Mouse (Mus musculus) forebrain, embryonic 10.5 days (tissue): ENCODE results near the gene Ccdc47. TPM values are rescaled to one million over a fixed set of nuclear protein-coding genes. Genes with fewer than 3 reads are reported as not detected.
A peak's percentile ranks its signal among the peaks of the same experiment; 100 is the strongest.
"Not testable (repeated sequence)": the region's sequence is repeated elsewhere in the genome, so short reads cannot be mapped to it uniquely, and the experiment has no call there.

Experiments used
- DNase-seq: peaks from one replicate; pipeline ENCODE4 v3.0.0-alpha.2; 2017; ENCODE audit warnings: low spot score; ENCODE audit errors: extremely low spot score
- H3K27ac ChIP-seq: fragments of 300-500 bp; sonication (generic); 2 replicates; pipeline ENCODE4 v1.5.1; 2016; ENCODE audit warnings: mild to moderate bottlenecking
- H3K27me3 ChIP-seq: fragments of 300-500 bp; sonication (generic); 2 replicates; pipeline ENCODE4 v1.6.1; 2016; ENCODE audit warnings: mild to moderate bottlenecking; ENCODE audit not compliant: poor library complexity, severe bottlenecking
- H3K36me3 ChIP-seq: fragments of 300-500 bp; sonication (generic); replicated peaks from 2 replicates; pipeline ENCODE4 v1.6.1; 2016; ENCODE audit warnings: mild to moderate bottlenecking, moderate library complexity
- H3K4me1 ChIP-seq: fragments of 300-500 bp; sonication (generic); 2 replicates; pipeline ENCODE4 v1.6.1; 2016
- H3K4me3 ChIP-seq: fragments of 300-500 bp; sonication (generic); 2 replicates; pipeline ENCODE4 v1.5.1; 2016; ENCODE audit warnings: mild to moderate bottlenecking, moderate library complexity
- H3K9me3 ChIP-seq: fragments of 300-500 bp; sonication (generic); 2 replicates; pipeline ENCODE4 v1.6.1; 2016; ENCODE audit warnings: mild to moderate bottlenecking, moderate library complexity
- WGBS: fragments of 180-500 bp; shearing (Covaris S2); methylation state at CpG from one replicate; pipeline ENCODE4 v1.1.7; 2016; 5-methylcytosine and 5-hydroxymethylcytosine counted together
- polyA plus RNA-seq: library from polyadenylated mRNA; unstranded; fragments of >200 nt; fragmentation: Nextera tagmentation; extraction: Ambion mirVana; gene quantifications from 2 replicates; pipeline ENCODE4 v1.2.1, GENCODE M21; 2016

Gene Ccdc47
- polyA plus RNA-seq = 77.3 and 77.4 TPM in 2 replicates

- WGBS = under 1% methylated on average over 46 of the region's 46 CpGs
- no peaks in the 10 kb centered on the region for H3K27me3 ChIP-seq
- H3K4me1 ChIP-seq = peaks cover 27% of the 10 kb centered on the region
- H3K27ac ChIP-seq = peak within 1 kb of the TSS; percentile 94
- H3K36me3 ChIP-seq = peaks cover 31% of the 10 kb centered on the region
- H3K4me3 ChIP-seq = peak within 1 kb of the TSS; percentile 79
- no peaks in the 10 kb centered on the region for H3K9me3 ChIP-seq
- DNase-seq = peak; percentile 97
Measured at GRCm38 (mm10) chr11:106215927-106216729, at the start of gene Ccdc47. Gene Ccdc47 (minus strand): TSS chr11:106216344.

DNA sequence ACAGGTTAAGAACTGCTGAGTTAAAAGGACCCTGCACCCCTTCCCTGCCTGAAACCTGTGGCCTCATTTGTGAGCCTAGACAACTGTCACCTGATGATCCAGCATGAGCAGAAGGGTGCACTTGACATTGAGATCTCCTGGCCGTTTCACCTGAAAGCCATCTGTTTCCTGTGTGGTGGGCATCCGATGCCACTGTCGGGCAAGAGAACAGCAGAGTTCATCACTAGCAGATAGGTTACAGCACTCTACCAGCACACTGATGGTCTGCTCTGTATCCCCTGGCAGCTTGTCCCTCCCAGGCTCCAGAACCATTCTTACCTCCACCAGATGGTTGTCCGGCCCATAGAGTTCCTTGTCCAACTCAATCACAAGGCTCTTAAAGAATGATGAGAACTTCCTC, 49.4 kb upstream of the Ccdc47 start:
- H3K4me1 ChIP-seq = peaks cover 28% of the 10 kb centered on the region
- H3K4me3 ChIP-seq = no peak overlapping the region
- DNase-seq = no peak
- no peaks in the 10 kb centered on the region for H3K9me3 ChIP-seq
- H3K36me3 ChIP-seq = peaks cover 91% of the 10 kb centered on the region
- WGBS = 96% methylated on average over 4 of the region's 4 CpGs
- no peaks in the 10 kb centered on the region for H3K27me3 ChIP-seq
- H3K27ac ChIP-seq = no peak overlapping the region

GRCm38 (mm10) chr11:106264988-106265387, 48.8 kb upstream of the Ccdc47 start:
- WGBS = 97% methylated on average over 15 of the region's 15 CpGs
- Histone ChIP-seq H3K36me3 (peaks cover 93% of the 10 kb centered on the region), H3K4me3 (no peak overlapping the region), H3K27me3 (no peaks in the 10 kb centered on the region), H3K27ac (no peak overlapping the region), H3K9me3 (no peaks in the 10 kb centered on the region), H3K4me1 (peaks cover 22% of the 10 kb centered on the region)
- no peak for DNase-seq

DNA sequence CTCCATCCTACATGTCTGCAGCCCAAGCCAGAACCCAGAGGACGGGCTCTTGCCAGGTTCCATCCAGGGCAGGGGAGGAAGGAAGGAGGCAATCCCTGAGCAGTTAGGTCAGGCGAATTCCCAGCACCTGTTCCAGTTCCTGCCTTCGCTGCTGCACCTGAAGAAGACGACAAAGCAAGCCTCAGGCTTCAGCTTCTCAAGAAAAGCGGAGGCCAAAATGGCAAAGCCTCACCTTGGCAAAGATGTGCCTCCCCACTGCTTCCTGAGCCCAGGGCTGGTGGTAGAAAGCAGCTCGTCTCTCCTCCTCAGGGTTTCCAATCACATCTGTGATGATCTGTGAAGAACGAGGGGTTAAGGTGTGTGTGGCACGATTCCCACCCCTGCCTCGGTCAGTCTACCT, 47.8 kb upstream of the Ccdc47 start:
- no peaks in the 10 kb centered on the region for H3K27me3 ChIP-seq
- 92% methylated on average over 9 of the region's 9 CpGs for WGBS
- H3K9me3 ChIP-seq = no peaks in the 10 kb centered on the region
- H3K36me3 ChIP-seq = peaks cover 100% of the 10 kb centered on the region
- H3K4me3 ChIP-seq = no peak overlapping the region
- peaks cover 18% of the 10 kb centered on the region for H3K4me1 ChIP-seq
- H3K27ac ChIP-seq = no peak overlapping the region
- no peak for DNase-seq

DNA sequence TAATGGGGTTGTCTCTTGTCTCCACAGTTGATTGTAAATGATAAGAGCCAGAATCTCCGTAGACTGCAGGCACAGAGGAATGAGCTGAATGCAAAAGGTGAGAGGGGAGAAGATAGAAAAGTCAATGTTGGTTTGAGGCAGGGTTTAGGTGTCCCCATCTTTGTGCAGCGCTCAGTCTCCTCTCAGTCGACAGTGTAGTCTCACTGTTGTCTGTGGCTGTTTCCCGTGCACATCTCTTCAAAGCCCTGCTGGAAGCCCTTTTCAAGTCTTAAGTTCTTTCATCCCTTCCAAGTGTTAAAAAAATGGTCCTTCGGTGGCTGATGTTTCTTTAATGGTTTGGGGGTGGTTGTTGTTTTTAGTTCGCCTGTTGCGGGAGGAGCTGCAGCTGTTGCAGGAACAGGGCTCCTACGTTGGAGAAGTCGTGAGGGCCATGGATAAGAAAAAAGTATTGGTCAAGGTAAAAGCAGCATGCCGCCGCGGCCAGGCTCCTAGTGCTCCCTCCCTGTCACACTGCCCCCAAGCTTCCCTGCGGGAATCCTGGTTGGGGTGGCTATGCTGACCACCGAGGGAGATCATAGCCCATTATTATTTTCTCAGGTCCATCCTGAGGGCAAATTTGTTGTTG, 44.8 kb upstream of the Ccdc47 start:
- 92% methylated on average over 14 of the region's 14 CpGs for WGBS
- Histone ChIP-seq H3K27me3 (no peaks in the 10 kb centered on the region), H3K9me3 (no peaks in the 10 kb centered on the region), H3K36me3 (peaks cover 92% of the 10 kb centered on the region), H3K4me1 (peaks cover 14% of the 10 kb centered on the region), H3K27ac (no peak overlapping the region), H3K4me3 (no peak overlapping the region)
- DNase-seq = no peak

- Histone ChIP-seq H3K4me1 (peaks cover 24% of the 10 kb centered on the region), H3K27me3 (no peaks in the 10 kb centered on the region), H3K4me3 (peak overlapping the region; percentile 88), H3K27ac (peak overlapping the region; percentile 95), H3K36me3 (peaks cover 80% of the 10 kb centered on the region), H3K9me3 (no peaks in the 10 kb centered on the region)
- 78% methylated on average over 5 of the region's 5 CpGs for whole genome bisulfite sequencing
- no peak for DNase-seq
Measured at GRCm38 (mm10) chr11:106256775-106257174, 40.6 kb upstream of the Ccdc47 start.

DNA sequence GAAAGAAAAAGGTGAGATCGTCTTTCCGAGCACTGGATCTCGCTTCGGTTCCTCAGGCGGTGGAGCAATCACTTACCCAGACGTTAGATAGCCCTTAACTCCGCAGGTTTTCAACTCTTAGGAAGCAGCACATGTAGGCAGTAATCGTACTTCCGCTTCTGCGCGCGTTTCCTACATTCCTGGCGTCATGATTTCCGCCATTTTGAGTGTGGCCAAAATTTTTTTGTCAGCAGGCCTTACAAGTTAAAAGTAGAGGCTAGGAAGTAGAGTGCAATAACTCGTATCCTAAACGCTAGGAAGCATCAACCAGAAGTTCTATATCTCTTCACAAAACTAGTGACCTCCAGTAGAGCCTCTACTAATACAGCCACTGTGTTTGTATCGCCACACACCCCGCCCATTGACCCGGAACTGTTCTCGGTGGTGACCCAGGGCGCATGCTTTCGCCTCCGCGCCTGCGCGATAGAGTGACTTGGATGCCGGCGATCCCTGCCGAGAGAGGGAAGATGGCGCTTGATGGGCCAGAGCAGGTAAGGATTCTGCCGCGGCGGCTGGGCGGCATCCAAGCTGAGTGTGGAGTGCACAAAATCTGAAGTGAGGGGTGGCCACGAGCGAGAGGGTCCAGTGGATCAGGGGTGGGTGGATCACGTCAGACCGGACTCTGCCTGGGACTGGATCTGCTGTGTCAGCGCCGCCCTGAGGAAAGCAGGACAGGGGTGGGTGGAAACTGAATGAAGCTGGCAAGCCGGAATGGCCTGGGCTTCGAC, 39.7 kb upstream of the Ccdc47 start, which contains the start of the genes Ftsj3 and Psmc5:
Gene Ftsj3 (minus strand): TSS at position 395 of the 767 bp plus-strand sequence.
Gene Psmc5 (plus strand): TSS at position 470 of the 767 bp plus-strand sequence.
- peak within 1 kb of the TSS; percentile 88 for H3K4me3 ChIP-seq
- H3K27ac ChIP-seq = peak within 1 kb of the TSS; percentile 95
- under 1% methylated on average over 42 of the region's 42 CpGs for WGBS
- H3K36me3 ChIP-seq = peaks cover 80% of the 10 kb centered on the region
- H3K4me1 ChIP-seq = peaks cover 24% of the 10 kb centered on the region
- no peaks in the 10 kb centered on the region for H3K9me3 ChIP-seq
- H3K27me3 ChIP-seq = no peaks in the 10 kb centered on the region
- peak; percentile 98 for DNase-seq

DNA sequence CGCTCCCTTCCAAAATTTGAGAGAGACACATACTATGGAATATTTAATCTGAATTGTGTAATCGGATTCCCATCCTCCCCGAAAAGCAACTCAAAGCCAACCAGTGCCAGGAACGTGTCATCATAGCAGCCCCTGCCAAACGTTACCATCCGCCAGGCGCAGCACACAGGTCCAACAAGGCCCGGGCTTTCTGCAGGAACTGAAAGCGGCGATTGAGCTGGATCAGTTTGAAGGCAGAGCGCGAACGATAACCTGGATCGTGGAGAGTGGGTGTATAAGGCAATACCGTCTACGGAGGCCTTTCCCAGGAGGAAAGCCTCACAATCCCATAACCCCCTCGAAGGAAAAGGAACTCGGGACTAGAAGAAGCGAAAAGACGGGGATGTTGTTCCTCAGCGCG, 39.0 kb upstream of the Ccdc47 start:
- DNase-seq = no peak
- Histone ChIP-seq H3K27me3 (no peaks in the 10 kb centered on the region), H3K9me3 (no peaks in the 10 kb centered on the region), H3K27ac (peak overlapping the region; percentile 95), H3K36me3 (peaks cover 80% of the 10 kb centered on the region), H3K4me3 (peak overlapping the region; percentile 88), H3K4me1 (peaks cover 24% of the 10 kb centered on the region)
- 3% methylated on average over 22 of the region's 22 CpGs for whole genome bisulfite sequencing

DNA sequence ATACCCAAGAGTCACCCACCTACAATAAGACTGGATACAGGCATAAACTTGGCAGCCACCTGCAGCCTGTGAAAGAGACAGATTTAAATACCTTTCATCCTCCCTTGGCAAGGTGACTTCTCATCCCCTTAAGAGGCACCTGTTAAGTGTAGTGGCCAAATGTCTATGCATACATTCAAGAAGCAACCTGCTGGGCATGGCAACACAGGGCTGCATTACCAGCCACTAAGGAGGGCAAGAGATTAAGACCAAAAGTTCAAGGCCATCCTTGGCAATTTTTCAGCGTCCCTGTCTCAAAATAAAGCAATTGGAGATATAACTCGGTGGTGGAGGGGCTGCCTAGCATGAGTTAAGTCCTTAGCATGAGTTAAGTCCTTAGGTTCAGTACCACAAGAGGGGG, 38.6 kb upstream of the Ccdc47 start:
- Histone ChIP-seq H3K9me3 (no peaks in the 10 kb centered on the region), H3K27ac (peak overlapping the region; percentile 95; the same call in 1 of the 2 replicates), H3K36me3 (peaks cover 80% of the 10 kb centered on the region), H3K4me1 (peaks cover 24% of the 10 kb centered on the region), H3K4me3 (peak overlapping the region; percentile 88), H3K27me3 (no peaks in the 10 kb centered on the region)
- 20% methylated on average over 2 of the region's 2 CpGs for WGBS
- DNase-seq = no peak

- H3K4me3 ChIP-seq = no peak overlapping the region
- 91% methylated on average over 7 of the region's 7 CpGs for WGBS
- H3K27ac ChIP-seq = no peak overlapping the region
- H3K36me3 ChIP-seq = peaks cover 100% of the 10 kb centered on the region
- no peaks in the 10 kb centered on the region for H3K27me3 ChIP-seq
- peaks cover under 1% of the 10 kb centered on the region; the same call in 1 of the 2 replicates for H3K4me1 ChIP-seq
- H3K9me3 ChIP-seq = peaks cover 5% of the 10 kb centered on the region; the same call in 1 of the 2 replicates
- DNase-seq = no peak
Measured at GRCm38 (mm10) chr11:106249326-106249725, 33.2 kb upstream of the Ccdc47 start.

DNA sequence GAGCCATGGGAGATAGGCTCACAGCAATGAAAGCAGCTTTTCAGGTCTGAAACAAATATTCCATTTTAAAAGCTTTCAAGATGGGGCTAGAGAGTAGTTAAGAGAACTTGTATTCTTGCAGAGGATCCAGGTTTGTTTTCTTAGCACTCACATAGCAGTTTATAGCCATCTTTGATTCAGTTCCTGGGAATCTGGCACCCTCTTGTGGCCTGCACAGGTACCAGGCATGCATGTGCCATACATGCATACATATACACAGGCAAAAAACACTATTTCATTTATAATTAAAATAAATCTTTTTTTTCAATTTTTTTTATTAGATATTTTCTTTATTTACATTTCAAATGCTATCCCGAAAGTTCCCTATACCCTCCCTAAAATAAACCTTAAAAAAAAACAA, 30.7 kb upstream of the Ccdc47 start:
- Histone ChIP-seq H3K9me3 (peaks cover 5% of the 10 kb centered on the region; the same call in 1 of the 2 replicates), H3K36me3 (peaks cover 100% of the 10 kb centered on the region), H3K27me3 (no peaks in the 10 kb centered on the region), H3K4me3 (no peak overlapping the region), H3K4me1 (no peaks in the 10 kb centered on the region), H3K27ac (no peak overlapping the region)
- DNase-seq = no peak
- 93% methylated on average over 1 of the region's 1 CpGs for WGBS

DNA sequence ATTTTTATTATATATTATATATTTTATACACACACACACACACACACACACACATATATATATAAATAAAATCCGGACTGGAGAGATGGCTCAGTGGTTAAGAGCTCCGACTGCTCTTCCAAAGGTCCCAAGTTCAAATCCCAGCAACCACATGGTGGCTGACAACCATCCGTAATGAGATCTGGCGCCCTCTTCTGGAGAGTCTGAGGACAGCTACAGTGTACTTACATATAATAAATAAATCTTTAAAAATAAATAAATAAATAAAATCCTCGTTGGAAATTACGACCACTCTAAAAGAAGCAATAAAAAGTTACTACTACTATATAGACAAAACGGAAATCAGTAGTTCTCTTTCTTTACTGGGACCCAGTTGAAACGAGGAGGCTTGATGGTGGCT, 17.8 kb upstream of the Ccdc47 start:
- DNase-seq, H3K9me3 ChIP-seq, H3K4me3 ChIP-seq, H3K27me3 ChIP-seq, H3K27ac ChIP-seq, H3K4me1 ChIP-seq: not testable (repeated sequence)
- 81% methylated on average over 8 of the region's 8 CpGs for WGBS
- H3K36me3 ChIP-seq = peaks cover 96% of the 10 kb centered on the region
